Mouse (Mus musculus) intestine, embryonic 14.5 days (tissue): ENCODE measurements around the gene Cactin. TPM values are rescaled to one million over a fixed set of nuclear protein-coding genes. Genes with fewer than 3 reads are reported as not detected.
A peak's percentile ranks its signal among the peaks of the same experiment; 100 is the strongest.

Source experiments
- ATAC-seq: fragments of 200-750 bp; cut with Nextera tagmentation; replicated peaks from 2 replicates; pipeline ENCODE4 v1.8.0; 2017; ENCODE audit warnings: low read depth, moderate number of reproducible peaks, moderate TSS enrichment, moderate library complexity; ENCODE audit not compliant: low FRiP score, low TSS enrichment
- DNase-seq: peaks from one replicate; pipeline ENCODE4 v3.0.0-alpha.2; 2018; ENCODE audit warnings: low spot score
- H3K27ac ChIP-seq: fragments of 300-500 bp; sonication (generic); 2 replicates; pipeline ENCODE4 v1.5.1; 2014; ENCODE audit warnings: low read depth, mild to moderate bottlenecking, control low read depth
- H3K27me3 ChIP-seq: fragments of 300-500 bp; sonication (generic); replicated peaks from 2 replicates; pipeline ENCODE4 v1.6.1; 2014; ENCODE audit warnings: low read length, control low read depth; ENCODE audit not compliant: control insufficient read depth, insufficient read depth
- H3K36me3 ChIP-seq: fragments of 300-500 bp; sonication (generic); 2 replicates; pipeline ENCODE4 v1.6.1; 2014; ENCODE audit warnings: low read length, control low read depth; ENCODE audit not compliant: control insufficient read depth, insufficient read depth
- H3K4me1 ChIP-seq: fragments of 300-500 bp; sonication (generic); replicated peaks from 2 replicates; pipeline ENCODE4 v1.6.1; 2014; ENCODE audit warnings: low read length, control low read depth, mixed read lengths; ENCODE audit not compliant: control insufficient read depth, insufficient read depth
- H3K4me2 ChIP-seq: fragments of 300-500 bp; sonication (generic); 2 replicates; pipeline ENCODE4 v1.6.1; 2014; ENCODE audit warnings: low read length
- H3K4me3 ChIP-seq: fragments of 300-500 bp; sonication (generic); 2 replicates; pipeline ENCODE4 v1.5.1; 2014; ENCODE audit warnings: low read depth, low read length, control low read depth, mixed read lengths
- H3K9ac ChIP-seq: fragments of 300-500 bp; sonication (generic); 2 replicates; pipeline ENCODE4 v1.6.1; 2014; ENCODE audit warnings: mild to moderate bottlenecking, low read length
- H3K9me3 ChIP-seq: fragments of 300-500 bp; sonication (generic); 2 replicates; pipeline ENCODE4 v1.6.1; 2016; ENCODE audit warnings: low read length, control low read depth; ENCODE audit not compliant: control insufficient read depth
- WGBS: fragments of 180-500 bp; shearing (Covaris S2); extraction: QIAGEN DNeasy Blood & Tissue Kit; methylation state at CpG from one replicate; pipeline ENCODE4 v1.1.7; 2014; 5-methylcytosine and 5-hydroxymethylcytosine counted together
- polyA plus RNA-seq: library from polyadenylated mRNA; unstranded; fragments of >200 nt; fragmentation: Nextera tagmentation; extraction: Ambion mirVana; gene quantifications from 2 replicates; pipeline ENCODE4 v1.2.1, GENCODE M21; 2014

The Cactin gene
- polyA plus RNA-seq, 1 experiment from 2014 or later = 27.7 TPM

- Histone ChIP-seq H3K36me3 (peaks cover 6% of the 10 kb centered on the region; the same call in 1 of the 2 replicates), H3K27ac (no peak within 1 kb of the TSS)
- 2% methylated on average over 78 of the region's 79 CpGs for WGBS
These were observed 36.3 kb downstream of the Cactin start, which contains the start of gene Mfsd12 for GRCm38 (mm10) chr10:81356991-81357844. TSS of gene Mfsd12 (plus strand) at chr10:81357491.

GRCm38 (mm10) chr10:81358209-81358608 lies 37.3 kb downstream of the Cactin start:
- ATAC-seq (no peak), DNase-seq (no peak)
- Histone ChIP-seq H3K4me2 (peak overlapping the region; percentile 97), H3K4me1 (peaks cover 18% of the 10 kb centered on the region), H3K36me3 (peaks cover 9% of the 10 kb centered on the region; the same call in 1 of the 2 replicates), H3K9ac (peak overlapping the region; percentile 73), H3K27me3 (peaks cover 8% of the 10 kb centered on the region), H3K9me3 (no peaks in the 10 kb centered on the region), H3K27ac (no peak overlapping the region), H3K4me3 (peak overlapping the region; percentile 71)
- 38% methylated on average over 4 of the region's 4 CpGs for WGBS

More at GRCm38 (mm10) chr10:81356991-81357844, 36.3 kb downstream of the Cactin start, which contains the start of gene Mfsd12:
- H3K9me3 ChIP-seq = no peaks in the 10 kb centered on the region
- peak within 1 kb of the TSS; percentile 73 for H3K9ac ChIP-seq
- H3K4me2 ChIP-seq = peak within 1 kb of the TSS; percentile 97
- peaks cover 18% of the 10 kb centered on the region for H3K4me1 ChIP-seq
- H3K27me3 ChIP-seq = no peaks in the 10 kb centered on the region
- DNase-seq (no peak), ATAC-seq (peak; percentile 82)
- H3K4me3 ChIP-seq = peak within 1 kb of the TSS; percentile 71

GRCm38 (mm10) chr10:81358841-81359240 lies 37.9 kb downstream of the Cactin start:
- H3K4me2 ChIP-seq = peak overlapping the region; percentile 97
- H3K36me3 ChIP-seq = peaks cover 9% of the 10 kb centered on the region; the same call in 1 of the 2 replicates
- 56% methylated on average over 1 of the region's 1 CpGs for WGBS
- DNase-seq (no peak), ATAC-seq (no peak)
- peaks cover 14% of the 10 kb centered on the region for H3K27me3 ChIP-seq
- no peak overlapping the region for H3K27ac ChIP-seq
- peaks cover 21% of the 10 kb centered on the region for H3K4me1 ChIP-seq
- H3K9ac ChIP-seq = no peak overlapping the region
- H3K9me3 ChIP-seq = no peaks in the 10 kb centered on the region
- no peak overlapping the region for H3K4me3 ChIP-seq

GRCm38 (mm10) chr10:81360721-81361120 lies 39.8 kb downstream of the Cactin start:
- Histone ChIP-seq H3K27me3 (peaks cover 29% of the 10 kb centered on the region), H3K36me3 (peaks cover 9% of the 10 kb centered on the region; the same call in 1 of the 2 replicates), H3K4me3 (no peak overlapping the region), H3K9ac (no peak overlapping the region), H3K9me3 (no peaks in the 10 kb centered on the region), H3K27ac (no peak overlapping the region), H3K4me1 (peaks cover 37% of the 10 kb centered on the region), H3K4me2 (no peak overlapping the region)
- ATAC-seq = no peak
- no peak for DNase-seq
- 60% methylated on average over 8 of the region's 8 CpGs for WGBS

GRCm38 (mm10) chr10:81362336-81362949 lies 41.5 kb downstream of the Cactin start:
- DNase-seq = no peak
- WGBS = 71% methylated on average over 12 of the region's 12 CpGs
- no peak overlapping the region for H3K4me3 ChIP-seq
- peaks cover 31% of the 10 kb centered on the region for H3K4me1 ChIP-seq
- H3K9ac ChIP-seq = no peak overlapping the region
- no peak overlapping the region for H3K27ac ChIP-seq
- no peak overlapping the region for H3K4me2 ChIP-seq
- H3K27me3 ChIP-seq = peaks cover 29% of the 10 kb centered on the region
- H3K36me3 ChIP-seq = peaks cover 19% of the 10 kb centered on the region
- no peaks in the 10 kb centered on the region for H3K9me3 ChIP-seq
- ATAC-seq = no peak

GRCm38 (mm10) chr10:81363436-81364346 lies 42.8 kb downstream of the Cactin start:
- H3K36me3 ChIP-seq = peaks cover 31% of the 10 kb centered on the region
- peak overlapping the region; percentile 56 for H3K4me2 ChIP-seq
- WGBS = 14% methylated on average over 53 of the region's 54 CpGs
- peaks cover 21% of the 10 kb centered on the region for H3K4me1 ChIP-seq
- H3K9ac ChIP-seq = 0 out of 2 replicates have a peak overlapping the region, but pooled peaks have one; percentile 5
- peaks cover 29% of the 10 kb centered on the region for H3K27me3 ChIP-seq
- H3K27ac ChIP-seq = no peak overlapping the region
- DNase-seq (no peak), ATAC-seq (no peak; the same call in 1 of the 2 replicates)
- H3K9me3 ChIP-seq = no peaks in the 10 kb centered on the region
- peak overlapping the region; percentile 32 for H3K4me3 ChIP-seq

GRCm38 (mm10) chr10:81364666-81365065 lies 43.8 kb downstream of the Cactin start:
- Histone ChIP-seq H3K4me3 (peak overlapping the region; percentile 32; the same call in 1 of the 2 replicates), H3K4me1 (peaks cover 19% of the 10 kb centered on the region), H3K4me2 (peak overlapping the region; percentile 56), H3K27ac (no peak overlapping the region), H3K9ac (0 out of 2 replicates have a peak overlapping the region, but pooled peaks have one; percentile 16), H3K9me3 (no peaks in the 10 kb centered on the region), H3K27me3 (peaks cover 29% of the 10 kb centered on the region), H3K36me3 (peaks cover 41% of the 10 kb centered on the region)
- peak; percentile 6; the same call in 1 of the 2 replicates for ATAC-seq
- no peak for DNase-seq
- 11% methylated on average over 28 of the region's 28 CpGs for WGBS

GRCm38 (mm10) chr10:81365073-81365472 lies 44.2 kb downstream of the Cactin start:
- WGBS = 37% methylated on average over 4 of the region's 4 CpGs
- H3K4me1 ChIP-seq = peaks cover 19% of the 10 kb centered on the region
- H3K36me3 ChIP-seq = peaks cover 45% of the 10 kb centered on the region
- H3K27me3 ChIP-seq = peaks cover 29% of the 10 kb centered on the region
- H3K4me2 ChIP-seq = no peak overlapping the region
- H3K9me3 ChIP-seq = no peaks in the 10 kb centered on the region
- peak; percentile 21; the same call in 1 of the 2 replicates for ATAC-seq
- DNase-seq = no peak
- H3K4me3 ChIP-seq = peak overlapping the region; percentile 32; the same call in 1 of the 2 replicates
- H3K27ac ChIP-seq = no peak overlapping the region
- H3K9ac ChIP-seq = no peak overlapping the region
